In genomic region chr7:143510593-143511334, GRCm38 (mm10) we compare ENCODE assay signal across 21 mouse cellular contexts. TPM values are rescaled to one million over a fixed set of nuclear protein-coding genes. Genes with fewer than 3 reads are reported as not detected.
A peak's percentile ranks its signal among the peaks of the same experiment; 100 is the strongest.
DNase-seq lines count a peak whose midpoint lies in the region; ATAC-seq and TF ChIP-seq lines count a peak whose summit lies in the region.
"Had no signal": no experiment of that assay in that cellular context is flagged by ENCODE, and none has a peak within 500 bp of the region (broad histone marks: within the 10 kb centered on the region; RNA-seq: fewer than 3 reads in every experiment).

No protein-coding gene starts in this region.

- no peaks in the 10 kb centered on the region for H3K79me2 ChIP-seq in MEL (ENCODE audit: control insufficient read depth, insufficient read depth, low read length, poor library complexity)

- no peak overlapping the region for H3K4me2 ChIP-seq in kidney, embryonic 15.5 days
- H3K4me2 ChIP-seq: heart, embryonic 11.5 days; midbrain, embryonic 11.5 days had no signal

- peak; percentile 61 for DNase-seq in kidney, adult 9 months
- DNase-seq in MEL (ENCODE audit: low read depth, low spot score): peak; percentile 59
- DNase-seq in gastrocnemius, adult 18-20 months (ENCODE audit: low spot score): no peak
- DNase-seq: adrenal gland, postnatal 10 days; cerebellum, adult 11 months; cerebellum, postnatal 10 days; gastrocnemius, adult 2 months; heart, postnatal 10 days; lung, adult 2 months; right cerebral cortex, postnatal 25 days had no signal

- no peak for ATAC-seq in kidney, embryonic 15.5 days (replicated peaks; ENCODE audit: low FRiP score)
- ATAC-seq in erythroblast, adult 5-6 weeks (replicated peaks; ENCODE audit: low FRiP score, poor library complexity, severe bottlenecking): 0 out of 2 replicates have a peak, but pooled peaks have one; percentile 36
- peak; percentile 51 for ATAC-seq in megakaryocyte progenitor cell, adult 5-6 weeks (replicated peaks; ENCODE audit: poor library complexity)
- no peak for ATAC-seq in monocyte, adult 5-6 weeks (replicated peaks; ENCODE audit: insufficient number of reproducible peaks, low FRiP score, low TSS enrichment, poor library complexity, severe bottlenecking)
- ATAC-seq: activated CD4-positive, CD25-positive, alpha-beta regulatory T cell, adult 4 months; inflammation-experienced regulatory T-cells, adult 6 months had no signal

- no peaks in the 10 kb centered on the region for H3K4me1 ChIP-seq in kidney, embryonic 15.5 days
- peaks cover 0 to 9% of the 10 kb centered on the region in 2 experiments; a peak in 2 of 4 replicates for H3K4me1 ChIP-seq in MEL (ENCODE audit: control insufficient read depth in 1 of 2, insufficient read depth in 2 of 2, low read length in 2 of 2)

- no peak overlapping the region for H3K27ac ChIP-seq in kidney, embryonic 15.5 days
- no peak overlapping the region for H3K27ac ChIP-seq in MEL (ENCODE audit: control insufficient read depth, low read depth, low read length)
- H3K27ac ChIP-seq: gastrocnemius, adult 2 months had no signal

- peaks cover 38% of the 10 kb centered on the region for H3K36me3 ChIP-seq in kidney, embryonic 15.5 days
- H3K36me3 ChIP-seq in MEL (ENCODE audit: control insufficient read depth in 1 of 2, insufficient read depth in 2 of 2, low read length in 2 of 2): peaks cover 0 to 2% of the 10 kb centered on the region in 2 experiments; a peak in 1 of 4 replicates

- no peak for TF ChIP-seq EP300 in MEL (IDR thresholded peaks at IDR 0.05; ENCODE audit: low read depth in 1 of 2, low read length in 2 of 2)

- no peaks in the 10 kb centered on the region for H3K27me3 ChIP-seq in kidney, embryonic 15.5 days
- H3K27me3 ChIP-seq in MEL (ENCODE audit: control insufficient read depth in 1 of 2, insufficient read depth in 2 of 2, low read length in 2 of 2): no peaks in the 10 kb centered on the region

- no peak overlapping the region for H3K9ac ChIP-seq in kidney, embryonic 15.5 days
- H3K9ac ChIP-seq in MEL (ENCODE audit: control insufficient read depth, low read depth, low read length, poor library complexity, severe bottlenecking): no peak overlapping the region

- TF ChIP-seq RAD21 in MEL (IDR thresholded peaks at IDR 0.05; ENCODE audit: low read depth, low read length): peak; percentile 66

- TF ChIP-seq CTCF in MEL (IDR thresholded peaks at IDR 0.05 in 2 of 3, conservative IDR thresholded peaks at IDR 0.05 in 1 of 3; ENCODE audit: control insufficient read depth in 1 of 3, insufficient read depth in 1 of 3, low read depth in 2 of 3, low read length in 3 of 3, poor library complexity in 1 of 3, severe bottlenecking in 1 of 3): peak in 2 of 3 experiments; percentile 39 to 67; a peak in 5 of 6 replicates

- H3K9me3 ChIP-seq in kidney, embryonic 15.5 days (replicated peaks): no peaks in the 10 kb centered on the region
- H3K9me3 ChIP-seq in MEL (replicated peaks; ENCODE audit: insufficient read depth, low read length): no peaks in the 10 kb centered on the region

- no peak overlapping the region for H3K4me3 ChIP-seq in kidney, embryonic 15.5 days (replicated peaks)
- no peak overlapping the region for H3K4me3 ChIP-seq in MEL (ENCODE audit: control insufficient read depth in 1 of 2, insufficient read depth in 1 of 2, low read depth in 2 of 2, low read length in 2 of 2)
- H3K4me3 ChIP-seq: gastrocnemius, adult 2 months had no signal

- no peak for TF ChIP-seq POLR2A in MEL (IDR thresholded peaks at IDR 0.05; ENCODE audit: control insufficient read depth in 1 of 2, insufficient read depth in 1 of 2, low read depth in 1 of 2, low read length in 2 of 2, poor library complexity in 1 of 2)

- WGBS in kidney, embryonic 15.5 days: 94% methylated on average over 3 of the region's 3 CpGs

TF ChIP-seq in MEL, 35 proteins besides CTCF, POLR2A, EP300 and RAD21 (continues in another document):
- TF ChIP-seq RCOR1 (IDR thresholded peaks at IDR 0.05; ENCODE audit: low read depth, low read length): no peak
- peak; percentile 68 for TF ChIP-seq SMC3 (IDR thresholded peaks at IDR 0.05; ENCODE audit: low read depth, low read length)
- TF ChIP-seq GATA1 (IDR thresholded peaks at IDR 0.05; ENCODE audit: low read depth, low read length): no peak
- TF ChIP-seq MAX (IDR thresholded peaks at IDR 0.05; ENCODE audit: low read length): no peak
- no peak for TF ChIP-seq ZMIZ1 (IDR thresholded peaks at IDR 0.05; ENCODE audit: low read depth, low read length)
- no peak for TF ChIP-seq CHD1 (IDR thresholded peaks at IDR 0.05; ENCODE audit: low read depth, low read length)
- no peak for TF ChIP-seq MXI1 (IDR thresholded peaks at IDR 0.05; ENCODE audit: low read depth, low read length)
- TF ChIP-seq E2F4 (IDR thresholded peaks at IDR 0.05; ENCODE audit: borderline replicate concordance, low read depth, low read length): no peak
- no peak for TF ChIP-seq UBTF (IDR thresholded peaks at IDR 0.05; ENCODE audit: borderline replicate concordance, insufficient read depth, low read depth, low read length)
- TF ChIP-seq SIN3A (IDR thresholded peaks at IDR 0.05; ENCODE audit: low read length): 0 out of 2 replicates have a peak, but pooled peaks have one; percentile 26
- no peak for TF ChIP-seq BHLHE40 (IDR thresholded peaks at IDR 0.05; ENCODE audit: borderline replicate concordance, low read depth, low read length)
- TF ChIP-seq JUND (IDR thresholded peaks at IDR 0.05; ENCODE audit: low read depth, low read length): no peak
- peak; percentile 68 for TF ChIP-seq ZC3H11A (IDR thresholded peaks at IDR 0.05; ENCODE audit: low read depth, low read length)
- TF ChIP-seq MEF2A (IDR thresholded peaks at IDR 0.05; ENCODE audit: extremely low read depth, insufficient replicate concordance, low read depth, low read length, poor library complexity, severe bottlenecking): no peak
- no peak for TF ChIP-seq KAT2A (conservative IDR thresholded peaks at IDR 0.05; ENCODE audit: low read depth, low read length)
- TF ChIP-seq TAL1 (IDR thresholded peaks at IDR 0.05; ENCODE audit: low read length): no peak
- 0 out of 2 replicates have a peak, but pooled peaks have one; percentile 14 for TF ChIP-seq NELFE (IDR thresholded peaks at IDR 0.05; ENCODE audit: low read depth, low read length)
- no peak for TF ChIP-seq USF1 (IDR thresholded peaks at IDR 0.05; ENCODE audit: low read depth, low read length)
- no peak for TF ChIP-seq TBP (IDR thresholded peaks at IDR 0.05; ENCODE audit: low read depth, low read length)
- no peak for TF ChIP-seq MYB (IDR thresholded peaks at IDR 0.05; ENCODE audit: low read depth, low read length)

RNA-seq across cellular contexts. Expression of gene Phlda2, which starts 7.8 kb away (rescaled TPM):
- polyA plus RNA-seq in kidney, embryonic 15.5 days (2015; fragmentation: Nextera tagmentation; extraction: Ambion mirVana): 8.4 and 10.8 TPM in 2 replicates
- total RNA-seq in MEL (2012; rRNA removed): 152 and 160 TPM in 2 replicates
- 100 to 1,000 TPM in 1 of 2 experiments, not detected in 1; 253 TPM for polyA plus RNA-seq in MEL (2012; ENCODE audit: insufficient read depth in 1 of 2, insufficient read length in 2 of 2, low read depth in 1 of 2, low replicate concordance in 2 of 2, missing spikeins in 1 of 2)
- total RNA-seq in erythroblast, adult 5-6 weeks (2015; ENCODE audit: low replicate concordance): not detected in 2 replicates
- total RNA-seq in erythroblast, adult 5-6 weeks (2017; ENCODE audit: low replicate concordance): not detected in 2 replicates
- total RNA-seq in megakaryocyte progenitor cell, adult 5-6 weeks (2015): 0.81 and 2.2 TPM in 2 replicates
- total RNA-seq in megakaryocyte progenitor cell, adult 5-6 weeks (2017): not detected in 2 replicates
- not detected for total RNA-seq in gastrocnemius, adult 18-20 months (2021)
- not detected in 3 replicates for total RNA-seq in monocyte, adult 5-6 weeks (2017)
- total RNA-seq: gastrocnemius, adult 2 months; granulocyte monocyte progenitor cell, adult 5-6 weeks; heart, postnatal 10 days; left cerebral cortex, postnatal 25 days had no signal
- polyA plus RNA-seq: activated CD4-positive, CD25-positive, alpha-beta regulatory T cell, adult 4 months; inflammation-experienced regulatory T-cells, adult 6 months; neural tube, embryonic 14.5 days had no signal

RNA-seq across cellular contexts. Expression of gene Slc22a18, which starts 37.2 kb away (rescaled TPM):
- polyA plus RNA-seq in kidney, embryonic 15.5 days (2015; fragmentation: Nextera tagmentation; extraction: Ambion mirVana): 4.1 and 4.5 TPM in 2 replicates
- total RNA-seq in MEL (2012; rRNA removed): 5.2 and 5.8 TPM in 2 replicates
- polyA plus RNA-seq in MEL (2012; ENCODE audit: insufficient read depth in 1 of 2, insufficient read length in 2 of 2, low read depth in 1 of 2, low replicate concordance in 2 of 2, missing spikeins in 1 of 2): 10 to 100 TPM in 1 of 2 experiments, not detected in 1; 19.8 TPM
- not detected in 2 replicates for total RNA-seq in erythroblast, adult 5-6 weeks (2015; ENCODE audit: low replicate concordance)
- not detected in 2 replicates for total RNA-seq in erythroblast, adult 5-6 weeks (2017; ENCODE audit: low replicate concordance)
- total RNA-seq in megakaryocyte progenitor cell, adult 5-6 weeks (2015): 0.12 and 1.5 TPM in 2 replicates
- total RNA-seq in megakaryocyte progenitor cell, adult 5-6 weeks (2017): 0.64 TPM in 1 of 2 replicates, not detected in the other
- under 1 TPM; 0.17 to 0.32 TPM for total RNA-seq in gastrocnemius, adult 18-20 months (2021)
- total RNA-seq in monocyte, adult 5-6 weeks (2017): 1.3 TPM in 1 of 3 replicates, not detected in the others

RNA-seq across cellular contexts. Expression of gene Nap1l4, which starts 38.1 kb away (rescaled TPM):
- polyA plus RNA-seq in kidney, embryonic 15.5 days (2015; fragmentation: Nextera tagmentation; extraction: Ambion mirVana): 276 and 287 TPM in 2 replicates
- total RNA-seq in MEL (2012; rRNA removed): 136 and 165 TPM in 2 replicates
- polyA plus RNA-seq in MEL (2012; ENCODE audit: insufficient read depth in 1 of 2, insufficient read length in 2 of 2, low read depth in 1 of 2, low replicate concordance in 2 of 2, missing spikeins in 1 of 2): 100 to 1,000 TPM in 1 of 2 experiments, not detected in 1; 186 TPM
- total RNA-seq in erythroblast, adult 5-6 weeks (2015; ENCODE audit: low replicate concordance): 40.7 and 45.1 TPM in 2 replicates
- total RNA-seq in erythroblast, adult 5-6 weeks (2017; ENCODE audit: low replicate concordance): 89.7 and 118 TPM in 2 replicates
- 75.6 and 76.8 TPM in 2 replicates for total RNA-seq in megakaryocyte progenitor cell, adult 5-6 weeks (2015)
- total RNA-seq in megakaryocyte progenitor cell, adult 5-6 weeks (2017): 153 and 162 TPM in 2 replicates
- total RNA-seq in gastrocnemius, adult 18-20 months (2021): 100 to 1,000 TPM; 191 to 200 TPM
- total RNA-seq in monocyte, adult 5-6 weeks (2017): 121 to 136 TPM (median 124 TPM) in 3 replicates

RNA-seq across cellular contexts. Expression of gene Cdkn1c, which starts 49.9 kb away (rescaled TPM):
- 844 and 965 TPM in 2 replicates for polyA plus RNA-seq in kidney, embryonic 15.5 days (2015; fragmentation: Nextera tagmentation; extraction: Ambion mirVana)
- total RNA-seq in MEL (2012; rRNA removed): 9.5 and 10.0 TPM in 2 replicates
- polyA plus RNA-seq in MEL (2012; ENCODE audit: insufficient read depth in 1 of 2, insufficient read length in 2 of 2, low read depth in 1 of 2, low replicate concordance in 2 of 2, missing spikeins in 1 of 2): 10 to 100 TPM in 1 of 2 experiments, not detected in 1; 11.9 TPM
- not detected in 2 replicates for total RNA-seq in erythroblast, adult 5-6 weeks (2015; ENCODE audit: low replicate concordance)
- total RNA-seq in erythroblast, adult 5-6 weeks (2017; ENCODE audit: low replicate concordance): 0.09 TPM in 1 of 2 replicates, not detected in the other
- total RNA-seq in megakaryocyte progenitor cell, adult 5-6 weeks (2015): 0.61 and 0.79 TPM in 2 replicates
- 0.41 and 0.58 TPM in 2 replicates for total RNA-seq in megakaryocyte progenitor cell, adult 5-6 weeks (2017)
- total RNA-seq in gastrocnemius, adult 18-20 months (2021): 10 to 100 TPM; 18.6 to 21.6 TPM
- 3.5 to 20.8 TPM (median 3.8 TPM) in 3 replicates for total RNA-seq in monocyte, adult 5-6 weeks (2017)

Comparison
In these comparisons a context has a peak if more than half of its experiments do, and no peak if none do; other contexts are left out.
1. ATAC-seq: peak in erythroblast, adult 5-6 weeks (single experiment) and megakaryocyte progenitor cell, adult 5-6 weeks (single experiment); none in kidney, embryonic 15.5 days (single experiment) and monocyte, adult 5-6 weeks (single experiment).
2. RNA of gene Phlda2, which starts 7.8 kb away (total RNA-seq): 152 to 160 TPM in MEL; 0.81 to 2.2 TPM in megakaryocyte progenitor cell, adult 5-6 weeks, not detected in gastrocnemius, adult 18-20 months, not detected in erythroblast, adult 5-6 weeks and not detected in monocyte, adult 5-6 weeks; every median in the first group is over 10 times any median in the second.